Mouse (Mus musculus): ENCODE data around the gene Med25.

- TF ChIP-seq POLR2A (IDR thresholded peaks at IDR 0.05; ENCODE audit: low read depth, low read length), result no peak
- TF ChIP-seq CTCF (IDR thresholded peaks at IDR 0.05; ENCODE audit: extremely low read depth, insufficient read length, insufficient replicate concordance, low read depth, low read length), result no peak
These were observed 44.7 kb downstream of the Med25 start for GRCm38 (mm10) chr7:44847772-44848171.

Data from small intestine, adult 2 months (tissue).